Mouse (Mus musculus): ENCODE results near the gene Slc16a7. TPM values are rescaled to one million over a fixed set of nuclear protein-coding genes. Genes with fewer than 3 reads are reported as not detected.
A peak's percentile ranks its signal among the peaks of the same experiment; 100 is the strongest.

Slc16a7 gene
- polyA plus RNA-seq, 1 experiment: 3.5 TPM

- Histone ChIP-seq H3K27ac (ENCODE audit: control insufficient read depth, insufficient read depth, low read depth, low read length, poor library complexity) (no peak overlapping the region), H3K4me1 (ENCODE audit: control insufficient read depth, insufficient read depth, low read length) (no peaks in the 10 kb centered on the region), H3K4me3 (replicated peaks; ENCODE audit: control insufficient read depth, low read depth, low read length) (no peak overlapping the region)
- 95% methylated on average over 5 of the region's 5 CpGs for WGBS
- TF ChIP-seq POLR2A (IDR thresholded peaks at IDR 0.05; ENCODE audit: borderline replicate concordance, control insufficient read depth, low read depth, low read length) (no peak), CTCF (IDR thresholded peaks at IDR 0.05; ENCODE audit: control insufficient read depth, insufficient read depth, low read length) (no peak)
Measured at GRCm38 (mm10) chr10:125333799-125334198, 55.5 kb downstream of the Slc16a7 start.

- whole genome bisulfite sequencing: 10% methylated on average over 5 of the region's 5 CpGs
- Histone ChIP-seq H3K27ac (ENCODE audit: control insufficient read depth, insufficient read depth, low read depth, low read length, poor library complexity) (no peak overlapping the region), H3K4me3 (replicated peaks; ENCODE audit: control insufficient read depth, low read depth, low read length) (no peak overlapping the region), H3K4me1 (ENCODE audit: control insufficient read depth, insufficient read depth, low read length) (no peaks in the 10 kb centered on the region)
- TF ChIP-seq CTCF (IDR thresholded peaks at IDR 0.05; ENCODE audit: control insufficient read depth, insufficient read depth, low read length): no peak
Measured at GRCm38 (mm10) chr10:125331334-125331733, 57.9 kb downstream of the Slc16a7 start.

- Histone ChIP-seq H3K4me1 (ENCODE audit: control insufficient read depth, insufficient read depth, low read length) (no peaks in the 10 kb centered on the region; the same call in 1 of the 2 replicates), H3K4me3 (replicated peaks; ENCODE audit: control insufficient read depth, low read depth, low read length) (no peak overlapping the region), H3K27ac (ENCODE audit: control insufficient read depth, insufficient read depth, low read depth, low read length, poor library complexity) (no peak overlapping the region)
- WGBS: 76% methylated on average over 16 of the region's 16 CpGs
- TF ChIP-seq POLR2A (IDR thresholded peaks at IDR 0.05; ENCODE audit: borderline replicate concordance, control insufficient read depth, low read depth, low read length): no peak
Measured at GRCm38 (mm10) chr10:125328331-125329063, 60.8 kb downstream of the Slc16a7 start.

GRCm38 (mm10) chr10:125324871-125325565 lies 64.2 kb downstream of the Slc16a7 start:
- TF ChIP-seq CTCF (IDR thresholded peaks at IDR 0.05; ENCODE audit: control insufficient read depth, insufficient read depth, low read length) (no peak), POLR2A (IDR thresholded peaks at IDR 0.05; ENCODE audit: borderline replicate concordance, control insufficient read depth, low read depth, low read length) (no peak)
- 63% methylated on average over 7 of the region's 7 CpGs for WGBS
- H3K4me1 ChIP-seq (ENCODE audit: control insufficient read depth, insufficient read depth, low read length): no peaks in the 10 kb centered on the region; the same call in 1 of the 2 replicates
- H3K27ac ChIP-seq (ENCODE audit: control insufficient read depth, insufficient read depth, low read depth, low read length, poor library complexity): no peak overlapping the region
- no peak overlapping the region for H3K4me3 ChIP-seq (replicated peaks; ENCODE audit: control insufficient read depth, low read depth, low read length)

- Histone ChIP-seq H3K4me3 (replicated peaks; ENCODE audit: control insufficient read depth, low read depth, low read length) (no peak overlapping the region), H3K27ac (ENCODE audit: control insufficient read depth, insufficient read depth, low read depth, low read length, poor library complexity) (peak overlapping the region; percentile 48; the same call in 1 of the 2 replicates), H3K4me1 (ENCODE audit: control insufficient read depth, insufficient read depth, low read length) (no peaks in the 10 kb centered on the region; the same call in 1 of the 2 replicates)
- WGBS: 76% methylated on average over 13 of the region's 13 CpGs
- TF ChIP-seq CTCF (IDR thresholded peaks at IDR 0.05; ENCODE audit: control insufficient read depth, insufficient read depth, low read length) (no peak), POLR2A (IDR thresholded peaks at IDR 0.05; ENCODE audit: borderline replicate concordance, control insufficient read depth, low read depth, low read length) (no peak)
Measured at GRCm38 (mm10) chr10:125324149-125324834, 65.0 kb downstream of the Slc16a7 start.

- Histone ChIP-seq H3K4me3 (replicated peaks; ENCODE audit: control insufficient read depth, low read depth, low read length) (no peak overlapping the region), H3K4me1 (ENCODE audit: control insufficient read depth, insufficient read depth, low read length) (peaks cover 1% of the 10 kb centered on the region; the same call in 1 of the 2 replicates), H3K27ac (ENCODE audit: control insufficient read depth, insufficient read depth, low read depth, low read length, poor library complexity) (no peak overlapping the region)
- TF ChIP-seq POLR2A (IDR thresholded peaks at IDR 0.05; ENCODE audit: borderline replicate concordance, control insufficient read depth, low read depth, low read length) (no peak), CTCF (IDR thresholded peaks at IDR 0.05; ENCODE audit: control insufficient read depth, insufficient read depth, low read length) (no peak)
- WGBS: 52% methylated on average over 11 of the region's 11 CpGs
Measured at GRCm38 (mm10) chr10:125321446-125322428, 67.5 kb downstream of the Slc16a7 start.

GRCm38 (mm10) chr10:125317317-125317716 lies 71.9 kb downstream of the Slc16a7 start:
- Histone ChIP-seq H3K4me1 (ENCODE audit: control insufficient read depth, insufficient read depth, low read length) (peaks cover 3% of the 10 kb centered on the region; the same call in 1 of the 2 replicates), H3K27ac (ENCODE audit: control insufficient read depth, insufficient read depth, low read depth, low read length, poor library complexity) (no peak overlapping the region), H3K4me3 (replicated peaks; ENCODE audit: control insufficient read depth, low read depth, low read length) (no peak overlapping the region)
- 3% methylated on average over 6 of the region's 6 CpGs for WGBS
- TF ChIP-seq CTCF (IDR thresholded peaks at IDR 0.05; ENCODE audit: control insufficient read depth, insufficient read depth, low read length) (peak; percentile 45), POLR2A (IDR thresholded peaks at IDR 0.05; ENCODE audit: borderline replicate concordance, control insufficient read depth, low read depth, low read length) (no peak)
